Mouse (Mus musculus): ENCODE measurements around the gene Gng8.
A peak's percentile ranks its signal among the peaks of the same experiment; 100 is the strongest.

- TF ChIP-seq CTCF (IDR thresholded peaks at IDR 0.05; ENCODE audit: low read depth, low read length) (peak; percentile 53), POLR2A (IDR thresholded peaks at IDR 0.05; ENCODE audit: extremely low read depth, insufficient read depth, low read length) (no peak)
Measured at GRCm38 (mm10) chr7:16931968-16932627, 40.5 kb downstream of the Gng8 start.

Data from liver, adult 2 months (tissue).